Mouse (Mus musculus) small intestine, adult 10 weeks (tissue): ENCODE measurements around the gene Tas2r102. TPM values are rescaled to one million over a fixed set of nuclear protein-coding genes. Genes with fewer than 3 reads are reported as not detected.

Experiments used
- polyA plus RNA-seq: library from polyadenylated mRNA; stranded (reverse); fragments of 350-450 nt; fragmentation: Illumina TruSeq; extraction: RNeasy Lipid Tissue Mini Kit (QIAGEN cat#74804); gene quantifications from one replicate; pipeline ENCODE4 v1.2.3, GENCODE M21; 2014; ENCODE audit warnings: low replicate concordance

The Tas2r102 gene
- not detected for polyA plus RNA-seq

GRCm38 (mm10) chr6:132761831-132762230, at the start of gene Tas2r102:
Gene Tas2r102 (plus strand): TSS chr6:132762131.

GRCm38 (mm10) chr6:132737935-132738334, 24.0 kb upstream of the Tas2r102 start, which contains the start of gene Tas2r115:
Gene Tas2r115 (minus strand): TSS chr6:132738035.

GRCm38 (mm10) chr6:132754430-132754829, 7.5 kb upstream of the Tas2r102 start, which contains the start of gene Tas2r124:
Gene Tas2r124 (plus strand): TSS chr6:132754730.

GRCm38 (mm10) chr6:132778062-132778461, 16.1 kb downstream of the Tas2r102 start, which contains the start of gene Tas2r136:
Gene Tas2r136 (minus strand): TSS chr6:132778162.

GRCm38 (mm10) chr6:132802518-132802917, 40.6 kb downstream of the Tas2r102 start, which contains the start of gene Tas2r117:
Gene Tas2r117 (plus strand): TSS chr6:132802818.

Other genes with a start within 250 kb of the Tas2r102 start
- not detected for gene Prh1, start 192.3 kb upstream of the Tas2r102 start, polyA plus RNA-seq
- not detected for gene Prp2, start 166.2 kb upstream of the Tas2r102 start, polyA plus RNA-seq
- not detected for gene A630073D07Rik, start 110.6 kb upstream of the Tas2r102 start, polyA plus RNA-seq
- gene Tas2r120, start 105.2 kb upstream of the Tas2r102 start, polyA plus RNA-seq = not detected
- not detected for gene Tas2r121, start 61.1 kb upstream of the Tas2r102 start, polyA plus RNA-seq
- not detected for gene Tas2r122, start 50.2 kb upstream of the Tas2r102 start, polyA plus RNA-seq
- gene Tas2r115, start 24.1 kb upstream of the Tas2r102 start, polyA plus RNA-seq = not detected
- gene Tas2r124, start 7.4 kb upstream of the Tas2r102 start, polyA plus RNA-seq = not detected
- not detected for gene Tas2r136, start 16.0 kb downstream of the Tas2r102 start, polyA plus RNA-seq
- gene Tas2r117, start 40.7 kb downstream of the Tas2r102 start, polyA plus RNA-seq = not detected
- not detected for gene Tas2r123, start 85.0 kb downstream of the Tas2r102 start, polyA plus RNA-seq
- not detected for gene Tas2r116, start 93.3 kb downstream of the Tas2r102 start, polyA plus RNA-seq
- not detected for gene Tas2r110, start 105.9 kb downstream of the Tas2r102 start, polyA plus RNA-seq
- gene Tas2r113, start 130.9 kb downstream of the Tas2r102 start, polyA plus RNA-seq = not detected
- gene Tas2r125, start 147.5 kb downstream of the Tas2r102 start, polyA plus RNA-seq = not detected
- not detected for gene Tas2r129, start 189.0 kb downstream of the Tas2r102 start, polyA plus RNA-seq
- gene Tas2r131, start 195.8 kb downstream of the Tas2r102 start, polyA plus RNA-seq = not detected
- gene Tas2r109, start 218.8 kb downstream of the Tas2r102 start, polyA plus RNA-seq = not detected